Mouse (Mus musculus) heart, embryonic 14.5 days (tissue): ENCODE measurements around the gene Ccdc102a. TPM values are rescaled to one million over a fixed set of nuclear protein-coding genes. Genes with fewer than 3 reads are reported as not detected.

Source experiments
- ATAC-seq: fragments of 200-750 bp; cut with Nextera tagmentation; 2 replicates; pipeline ENCODE4 v1.8.0; 2017; ENCODE audit warnings: low read depth, moderate TSS enrichment; ENCODE audit not compliant: insufficient number of reproducible peaks, insufficient read depth, low FRiP score
- H3K27ac ChIP-seq, 2 experiments: fragments of 200-500 bp in 1 of 2; fragments of 300-500 bp in 1 of 2; sonication (generic) in 1 of 2; replicated peaks in 1 of 2; 2 replicates each; pipeline ENCODE4 v1.5.1; 2012 to 2014; ENCODE audit warnings: low read depth in 2 of 2, low read length in 2 of 2, control low read depth in 1 of 2, mild to moderate bottlenecking in 1 of 2, mixed read lengths in 1 of 2; ENCODE audit not compliant: control insufficient read depth in 1 of 2, insufficient read depth in 1 of 2
- H3K27me3 ChIP-seq: fragments of 300-500 bp; sonication (generic); 2 replicates; pipeline ENCODE4 v1.6.1; 2014; ENCODE audit warnings: mild to moderate bottlenecking, low read length, control low read depth; ENCODE audit not compliant: control insufficient read depth, insufficient read depth
- H3K36me3 ChIP-seq: fragments of 300-500 bp; sonication (generic); 2 replicates; pipeline ENCODE4 v1.6.1; 2014; ENCODE audit warnings: mild to moderate bottlenecking, control low read depth, low read length, mixed read lengths; ENCODE audit not compliant: control insufficient read depth, insufficient read depth
- H3K4me1 ChIP-seq, 2 experiments: fragments of 200-500 bp in 1 of 2; fragments of 300-500 bp in 1 of 2; sonication (generic) in 1 of 2; 2 replicates each; pipeline ENCODE4 v1.6.1; 2012 to 2014; ENCODE audit warnings: low read length in 2 of 2, control low read depth in 1 of 2, mixed read lengths in 1 of 2; ENCODE audit not compliant: control insufficient read depth in 2 of 2, insufficient read depth in 2 of 2
- H3K4me2 ChIP-seq: fragments of 300-500 bp; sonication (generic); 2 replicates; pipeline ENCODE4 v1.6.1; 2014; ENCODE audit warnings: mild to moderate bottlenecking, low read length
- H3K4me3 ChIP-seq, 2 experiments: fragments of 200-500 bp in 1 of 2; fragments of 300-500 bp in 1 of 2; sonication (generic) in 1 of 2; 2 replicates each; pipeline ENCODE4 v1.5.1; 2012 to 2014; ENCODE audit warnings: low read length in 2 of 2, mild to moderate bottlenecking in 2 of 2, control low read depth in 1 of 2, low read depth in 1 of 2, moderate library complexity in 1 of 2; ENCODE audit not compliant: control insufficient read depth in 1 of 2, insufficient read depth in 1 of 2
- H3K9ac ChIP-seq: fragments of 300-500 bp; sonication (generic); 2 replicates; pipeline ENCODE4 v1.6.1; 2014; ENCODE audit warnings: mild to moderate bottlenecking, low read length
- H3K9me3 ChIP-seq: fragments of 300-500 bp; sonication (generic); 2 replicates; pipeline ENCODE4 v1.6.1; 2016; ENCODE audit warnings: low read length, control low read depth; ENCODE audit not compliant: control insufficient read depth
- WGBS: fragments of 180-500 bp; shearing (Covaris S2); extraction: QIAGEN DNeasy Blood & Tissue Kit; methylation state at CpG from one replicate; pipeline ENCODE4 v1.1.7; 2014; 5-methylcytosine and 5-hydroxymethylcytosine counted together
- polyA plus RNA-seq: library from polyadenylated mRNA; unstranded; fragments of >200 nt; fragmentation: Nextera tagmentation; extraction: Ambion mirVana; gene quantifications from 2 replicates; pipeline ENCODE4 v1.2.1, GENCODE M21; 2014

Ccdc102a gene
- polyA plus RNA-seq, 1 experiment from 2014 or later = 25.8 TPM

DNA sequence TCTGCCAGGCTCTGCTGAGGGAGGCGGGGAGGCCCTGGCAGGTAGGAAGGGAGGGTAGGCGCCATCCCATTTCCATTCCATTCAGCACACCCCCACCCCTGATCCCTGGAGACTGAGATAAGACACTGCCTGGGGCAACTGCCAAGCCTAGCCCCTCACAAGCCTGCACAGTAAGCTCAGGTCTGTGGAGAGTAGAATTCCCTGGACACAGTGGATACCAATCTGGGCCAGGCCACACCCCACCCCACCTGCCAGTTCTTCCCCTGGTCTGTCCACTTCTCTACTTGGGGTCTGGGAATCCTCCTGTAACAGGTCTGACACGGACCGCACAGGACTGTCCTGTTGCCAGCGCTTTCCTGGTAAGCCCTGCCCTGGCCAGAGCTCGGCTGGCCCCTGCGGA, 48.8 kb downstream of the Ccdc102a start:
- H3K9me3 ChIP-seq = no peaks in the 10 kb centered on the region
- peaks cover 33 to 46% of the 10 kb centered on the region in 2 experiments for H3K4me1 ChIP-seq
- H3K4me3 ChIP-seq = no peak overlapping the region
- WGBS = 38% methylated on average over 7 of the region's 7 CpGs
- ATAC-seq = peak; percentile 10; the same call in 1 of the 2 replicates
- H3K27ac ChIP-seq = 0 out of 4 replicates have a peak overlapping the region, but pooled peaks of 1 of the 2 experiments have one; percentile 37
- peak overlapping the region; percentile 71 for H3K4me2 ChIP-seq
- peak overlapping the region; percentile 57 for H3K9ac ChIP-seq
- H3K27me3 ChIP-seq = no peaks in the 10 kb centered on the region
- H3K36me3 ChIP-seq = peaks cover 42% of the 10 kb centered on the region

DNA sequence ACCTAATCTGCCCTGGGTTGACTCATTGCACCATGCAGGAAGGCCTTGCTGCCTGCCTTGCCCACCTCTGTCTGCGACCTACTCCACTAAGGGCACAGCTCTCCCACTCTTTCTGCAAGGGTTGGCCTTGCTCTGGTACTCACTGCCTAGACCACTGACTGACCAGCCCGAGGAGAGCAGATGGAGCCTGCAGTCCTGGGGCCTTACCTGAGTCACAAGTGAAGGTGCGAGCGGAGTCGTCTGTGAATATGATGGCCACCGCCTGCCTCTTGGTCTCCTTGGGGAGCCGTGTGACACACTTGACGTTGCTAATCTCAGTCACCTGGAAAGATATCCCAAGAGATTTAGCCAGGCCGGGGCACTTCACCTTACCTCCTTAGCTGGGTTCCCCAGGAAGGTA, 51.0 kb downstream of the Ccdc102a start:
- Histone ChIP-seq H3K4me3 (no peak overlapping the region), H3K27me3 (no peaks in the 10 kb centered on the region), H3K36me3 (peaks cover 64% of the 10 kb centered on the region), H3K4me2 (no peak overlapping the region), H3K27ac (no peak overlapping the region), H3K9me3 (no peaks in the 10 kb centered on the region), H3K9ac (no peak overlapping the region), H3K4me1 (peaks cover 29 to 36% of the 10 kb centered on the region in 2 experiments)
- 82% methylated on average over 9 of the region's 9 CpGs for WGBS
- no peak for ATAC-seq

DNA sequence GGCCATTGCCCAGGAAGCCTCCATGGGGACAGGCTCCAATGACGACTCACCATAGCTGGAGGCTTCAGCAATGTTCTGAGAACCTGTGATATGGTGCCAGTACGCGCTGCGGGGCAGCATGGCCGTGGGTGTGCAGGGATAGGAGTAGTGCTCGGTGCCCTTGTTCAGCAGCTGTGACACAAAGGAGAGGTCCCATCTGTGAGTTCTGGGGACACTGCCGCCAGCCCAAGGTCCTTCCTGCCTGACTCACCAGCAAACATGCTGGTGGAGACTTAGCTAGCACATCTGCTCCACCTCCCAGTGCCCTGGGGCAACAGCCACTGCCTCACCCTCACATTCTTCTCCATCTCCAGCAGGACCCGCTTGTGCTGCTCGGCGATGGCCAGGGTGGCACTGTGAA, 52.6 kb downstream of the Ccdc102a start:
- Histone ChIP-seq H3K4me1 (peaks cover 16 to 22% of the 10 kb centered on the region in 2 experiments), H3K4me3 (no peak overlapping the region), H3K27ac (no peak overlapping the region), H3K27me3 (no peaks in the 10 kb centered on the region), H3K9ac (no peak overlapping the region), H3K36me3 (peaks cover 77% of the 10 kb centered on the region), H3K4me2 (no peak overlapping the region), H3K9me3 (no peaks in the 10 kb centered on the region)
- WGBS = 81% methylated on average over 10 of the region's 10 CpGs
- ATAC-seq = no peak

DNA sequence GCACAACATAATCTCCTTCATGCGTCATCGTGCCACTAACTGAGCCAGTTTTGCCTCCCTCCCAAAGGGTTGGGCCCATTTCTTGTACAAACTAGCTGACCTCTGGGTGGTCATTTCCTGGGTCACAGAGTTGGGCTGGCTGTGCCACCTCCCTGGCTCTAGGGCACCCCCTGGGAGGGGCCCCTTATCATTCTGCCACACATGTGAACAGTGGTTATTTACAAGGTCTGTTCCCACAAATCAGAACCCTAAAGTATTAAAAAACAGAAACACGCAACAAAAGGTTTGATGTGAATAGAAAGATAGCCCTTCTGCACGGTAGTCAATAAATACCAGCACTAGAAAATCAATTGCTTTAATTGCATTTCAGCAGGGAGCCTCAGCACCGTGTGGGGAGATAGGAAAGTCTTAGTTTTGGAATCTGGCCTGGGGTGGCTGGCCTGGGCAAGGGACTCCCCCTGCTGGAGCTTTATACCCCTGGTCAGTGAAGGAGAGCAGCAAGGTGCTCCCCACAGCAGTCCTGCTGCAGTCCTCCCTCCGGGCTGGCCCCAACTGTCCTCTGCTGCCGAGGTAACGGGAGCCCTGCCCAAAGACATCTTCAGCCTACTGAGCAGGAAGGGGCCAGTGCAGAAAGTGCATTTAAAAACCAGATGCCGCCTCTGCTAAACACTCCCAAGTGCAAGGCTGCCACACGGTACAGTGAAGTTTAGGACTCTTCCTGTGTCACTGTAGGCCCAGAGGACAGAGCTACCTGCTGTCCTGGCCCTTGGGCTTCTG, 53.8 kb downstream of the Ccdc102a start:
- H3K27ac ChIP-seq = no peak overlapping the region
- peaks cover 87% of the 10 kb centered on the region for H3K36me3 ChIP-seq
- whole genome bisulfite sequencing = 62% methylated on average over 10 of the region's 10 CpGs

DNA sequence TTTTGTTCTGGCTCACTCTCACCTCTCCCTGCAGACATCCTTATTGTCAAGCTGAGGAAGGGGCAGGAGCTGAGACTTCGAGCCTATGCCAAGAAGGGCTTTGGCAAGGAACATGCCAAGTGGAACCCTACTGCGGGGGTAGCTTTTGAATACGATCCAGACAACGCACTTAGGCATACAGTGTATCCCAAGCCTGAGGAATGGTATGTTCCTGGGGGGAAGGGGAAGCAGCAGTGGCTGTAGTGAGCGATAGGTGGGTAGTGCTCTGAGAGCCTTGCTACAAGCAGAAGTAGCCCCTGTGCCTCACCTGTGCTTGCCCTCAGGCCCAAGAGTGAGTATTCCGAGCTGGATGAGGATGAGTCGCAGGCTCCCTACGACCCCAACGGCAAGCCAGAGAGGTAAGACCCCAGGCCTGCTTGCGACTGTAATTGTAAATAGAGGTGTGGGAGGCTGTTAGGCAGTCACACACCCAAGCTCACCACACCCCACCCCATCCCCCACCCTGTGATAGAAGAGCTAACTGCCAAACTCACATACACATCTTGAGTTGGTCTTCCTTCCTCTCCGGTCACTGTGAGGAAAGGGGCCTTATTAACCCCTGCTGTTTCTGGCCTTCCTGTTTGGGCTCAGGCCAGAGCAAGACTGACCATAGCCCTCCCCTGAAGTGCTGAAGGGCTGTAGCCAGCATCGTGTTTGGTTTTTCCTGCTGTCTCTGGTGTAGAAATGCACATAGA, 55.2 kb downstream of the Ccdc102a start:
- Histone ChIP-seq H3K27me3 (no peaks in the 10 kb centered on the region), H3K4me3 (no peak overlapping the region), H3K36me3 (peaks cover 88% of the 10 kb centered on the region), H3K9ac (no peak overlapping the region), H3K27ac (peak overlapping the region; percentile 62 to 63; a peak in 2 of 4 replicates), H3K9me3 (no peaks in the 10 kb centered on the region), H3K4me2 (no peak overlapping the region), H3K4me1 (peaks cover 0 to 9% of the 10 kb centered on the region in 2 experiments; a peak in 1 of 4 replicates)
- 72% methylated on average over 12 of the region's 12 CpGs for WGBS
- peak; percentile 13; the same call in 1 of the 2 replicates for ATAC-seq

More for the DNA sequence above, 53.8 kb downstream of the Ccdc102a start:
- Histone ChIP-seq H3K4me2 (no peak overlapping the region), H3K27me3 (no peaks in the 10 kb centered on the region), H3K4me1 (peaks cover 7 to 11% of the 10 kb centered on the region in 2 experiments), H3K9me3 (no peaks in the 10 kb centered on the region), H3K9ac (no peak overlapping the region), H3K4me3 (no peak overlapping the region)
- no peak for ATAC-seq

DNA sequence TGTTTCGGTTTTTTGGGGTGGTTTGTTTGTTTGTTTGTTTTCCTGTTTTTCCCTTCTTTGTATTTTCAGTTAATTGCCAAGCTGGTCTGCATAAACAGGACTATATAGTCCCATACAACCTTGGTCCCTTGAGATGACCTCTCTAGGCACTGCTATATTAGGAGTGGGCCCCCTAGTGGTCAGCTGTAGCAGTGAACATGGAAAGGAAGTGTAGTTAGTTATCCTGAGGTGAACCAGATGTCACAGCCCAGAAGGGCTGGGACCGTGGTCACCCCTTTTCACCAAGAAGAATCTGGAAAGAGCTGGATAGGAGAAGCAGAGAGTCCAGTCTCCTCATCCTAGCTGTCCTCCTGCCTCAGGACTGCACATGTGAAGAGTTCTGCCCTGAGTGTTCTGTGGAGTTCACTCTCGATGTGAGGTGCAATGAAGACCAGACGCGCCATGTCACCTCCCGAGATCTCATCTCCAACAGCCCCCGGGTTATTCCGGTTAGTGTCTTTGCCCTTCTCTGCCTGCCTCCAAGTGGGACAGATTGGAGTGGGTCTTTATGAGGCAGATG, 56.5 kb downstream of the Ccdc102a start:
- no peak overlapping the region for H3K4me2 ChIP-seq
- H3K27me3 ChIP-seq = no peaks in the 10 kb centered on the region
- no peak overlapping the region for H3K4me3 ChIP-seq
- H3K4me1 ChIP-seq = peaks cover 0 to 9% of the 10 kb centered on the region in 2 experiments; a peak in 1 of 4 replicates
- peaks cover 76% of the 10 kb centered on the region for H3K36me3 ChIP-seq
- H3K27ac ChIP-seq = no peak overlapping the region
- 65% methylated on average over 8 of the region's 8 CpGs for WGBS
- no peaks in the 10 kb centered on the region for H3K9me3 ChIP-seq
- ATAC-seq = no peak
- H3K9ac ChIP-seq = no peak overlapping the region

DNA sequence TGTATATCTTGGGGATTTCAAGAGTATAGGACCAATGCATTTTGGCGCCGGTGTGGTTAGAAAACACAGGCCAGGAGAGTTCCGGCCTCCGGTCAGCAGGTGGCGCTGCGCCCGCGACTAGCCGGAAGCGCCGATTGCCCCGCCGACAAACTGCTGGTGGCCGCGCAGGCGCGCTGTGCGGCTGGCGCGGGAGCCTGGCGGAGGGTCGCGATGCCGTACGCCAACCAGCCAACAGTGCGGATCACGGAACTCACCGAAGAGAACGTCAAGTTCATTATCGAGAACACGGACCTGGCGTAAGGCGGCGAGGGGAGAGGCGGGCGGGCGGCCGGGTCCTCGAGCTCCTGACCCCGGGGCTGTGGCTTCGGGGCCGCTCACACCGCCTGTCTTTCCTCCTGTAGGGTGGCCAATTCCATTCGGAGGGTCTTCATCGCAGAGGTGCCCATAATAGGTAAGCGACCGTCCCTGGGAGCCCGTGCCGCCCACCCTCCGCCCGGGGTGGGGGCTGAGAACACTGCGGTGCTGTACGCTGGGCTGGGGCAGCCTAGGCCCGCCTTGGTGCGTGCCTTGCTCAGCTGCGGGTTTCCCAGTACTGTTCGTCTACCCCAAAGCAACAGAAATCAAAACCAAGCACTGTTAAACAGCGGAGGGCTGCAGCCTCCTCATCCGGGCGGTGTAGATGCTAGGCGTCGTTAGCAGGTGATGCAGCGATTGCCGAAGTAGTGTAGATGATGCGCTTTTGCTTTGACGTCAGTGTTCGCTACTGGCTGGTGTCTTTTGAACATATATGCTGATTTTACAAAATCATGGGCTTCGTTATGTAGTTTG, 60.3 kb downstream of the Ccdc102a start, which contains the start of gene Polr2c:
TSS of gene Polr2c (plus strand) at position 105 of the 828 bp plus-strand sequence.
- Histone ChIP-seq H3K36me3 (peaks cover 73% of the 10 kb centered on the region), H3K4me3 (peak within 1 kb of the TSS; percentile 88 to 99), H3K27ac (peak within 1 kb of the TSS; percentile 42 to 66), H3K27me3 (no peaks in the 10 kb centered on the region), H3K4me2 (peak within 1 kb of the TSS; percentile 92), H3K4me1 (peaks cover 0 to 9% of the 10 kb centered on the region in 2 experiments; a peak in 1 of 4 replicates), H3K9ac (peak within 1 kb of the TSS; percentile 98), H3K9me3 (no peaks in the 10 kb centered on the region)
- peak; percentile 52 for ATAC-seq
- WGBS = under 1% methylated on average over 68 of the region's 68 CpGs
